In genomic region chr16:14892492-14892891, GRCm38 (mm10) we compare ENCODE assay signal across 21 mouse cellular contexts. TPM values are rescaled to one million over a fixed set of nuclear protein-coding genes. Genes with fewer than 3 reads are reported as not detected.
A peak's percentile ranks its signal among the peaks of the same experiment; 100 is the strongest.
DNase-seq lines count a peak whose midpoint lies in the region; ATAC-seq and TF ChIP-seq lines count a peak whose summit lies in the region.
"Had no signal": no experiment of that assay in that cellular context is flagged by ENCODE, and none has a peak within 500 bp of the region (broad histone marks: within the 10 kb centered on the region; RNA-seq: fewer than 3 reads in every experiment).

No protein-coding gene starts in this region.

- 39% methylated on average over 3 of the region's 3 CpGs for WGBS in lung, embryonic 14.5 days
- 49% methylated on average over 3 of the region's 3 CpGs for WGBS in lung, postnatal 0 days
- 44% methylated on average over 3 of the region's 3 CpGs for WGBS in lung, embryonic 15.5 days
- WGBS in lung, embryonic 16.5 days, result 36% methylated on average over 3 of the region's 3 CpGs

- H3K36me3 ChIP-seq in lung, embryonic 14.5 days (ENCODE audit: insufficient read depth), result no peaks in the 10 kb centered on the region
- no peaks in the 10 kb centered on the region for H3K36me3 ChIP-seq in lung, postnatal 0 days (ENCODE audit: insufficient read depth, low read length)
- no peaks in the 10 kb centered on the region for H3K36me3 ChIP-seq in lung, embryonic 15.5 days
- no peaks in the 10 kb centered on the region for H3K36me3 ChIP-seq in lung, embryonic 16.5 days (ENCODE audit: control insufficient read depth, insufficient read depth, low read length)
- H3K36me3 ChIP-seq: G1E had no signal

- no peak overlapping the region for H3K9ac ChIP-seq in lung, embryonic 14.5 days
- H3K9ac ChIP-seq in lung, postnatal 0 days (replicated peaks; ENCODE audit: low read depth), result no peak overlapping the region
- H3K9ac ChIP-seq in lung, embryonic 15.5 days, result no peak overlapping the region
- H3K9ac ChIP-seq in lung, embryonic 16.5 days (ENCODE audit: low read length), result no peak overlapping the region

- no peak for TF ChIP-seq CTCF in lung, embryonic 14.5 days (IDR thresholded peaks at IDR 0.05; ENCODE audit: low read depth)
- TF ChIP-seq CTCF in lung, postnatal 0 days (IDR thresholded peaks at IDR 0.05), result no peak

- TF ChIP-seq EP300 in lung, postnatal 0 days (IDR thresholded peaks at IDR 0.05), result no peak

- H3K27me3 ChIP-seq in lung, embryonic 14.5 days (ENCODE audit: insufficient read depth, low read length), result no peaks in the 10 kb centered on the region
- no peaks in the 10 kb centered on the region for H3K27me3 ChIP-seq in lung, postnatal 0 days (replicated peaks; ENCODE audit: insufficient read depth, low read length)
- no peaks in the 10 kb centered on the region for H3K27me3 ChIP-seq in lung, embryonic 15.5 days
- H3K27me3 ChIP-seq in lung, embryonic 16.5 days (ENCODE audit: control insufficient read depth, insufficient read depth, low read depth, low read length), result no peaks in the 10 kb centered on the region
- H3K27me3 ChIP-seq: Patski had no signal

- H3K4me3 ChIP-seq in lung, embryonic 14.5 days (ENCODE audit: low read depth, low read length), result no peak overlapping the region
- H3K4me3 ChIP-seq in lung, postnatal 0 days (ENCODE audit: low read depth, low read length), result no peak overlapping the region
- no peak overlapping the region for H3K4me3 ChIP-seq in lung, embryonic 15.5 days
- no peak overlapping the region for H3K4me3 ChIP-seq in lung, embryonic 16.5 days (ENCODE audit: low read length)

- H3K27ac ChIP-seq in lung, embryonic 14.5 days (ENCODE audit: low read depth), result no peak overlapping the region
- H3K27ac ChIP-seq in lung, postnatal 0 days (ENCODE audit: low read length), result no peak overlapping the region
- H3K27ac ChIP-seq in lung, embryonic 15.5 days, result peak overlapping the region; percentile 44; the same call in 1 of the 2 replicates
- H3K27ac ChIP-seq in lung, embryonic 16.5 days (ENCODE audit: low read length), result no peak overlapping the region; the same call in 1 of the 2 replicates

- H3K4me1 ChIP-seq in lung, embryonic 14.5 days (ENCODE audit: insufficient read depth), result peaks cover 7% of the 10 kb centered on the region
- no peaks in the 10 kb centered on the region; the same call in 1 of the 2 replicates for H3K4me1 ChIP-seq in lung, postnatal 0 days (ENCODE audit: insufficient read depth, low read depth, low read length)
- H3K4me1 ChIP-seq in lung, embryonic 15.5 days, result peaks cover 16% of the 10 kb centered on the region
- peaks cover 7% of the 10 kb centered on the region for H3K4me1 ChIP-seq in lung, embryonic 16.5 days (replicated peaks; ENCODE audit: control insufficient read depth, insufficient read depth, low read length)

- ATAC-seq in lung, embryonic 14.5 days (ENCODE audit: insufficient read depth), result peak; percentile 53
- no peak for ATAC-seq in lung, postnatal 0 days
- peak; percentile 52; the same call in 1 of the 2 replicates for ATAC-seq in lung, embryonic 15.5 days (ENCODE audit: borderline replicate concordance, extremely low read depth, low FRiP score, low TSS enrichment)
- ATAC-seq in lung, embryonic 16.5 days (ENCODE audit: low read depth), result peak; percentile 32
- ATAC-seq: activated CD4-positive, CD25-positive, alpha-beta regulatory T cell, adult 4 months; CD4-positive, CD25-positive, alpha-beta regulatory T cell, adult 4 months; Patski had no signal

- no peak overlapping the region for H3K4me2 ChIP-seq in lung, embryonic 14.5 days
- H3K4me2 ChIP-seq in lung, postnatal 0 days (replicated peaks; ENCODE audit: low read depth, low read length), result no peak overlapping the region
- H3K4me2 ChIP-seq in lung, embryonic 15.5 days, result no peak overlapping the region
- no peak overlapping the region for H3K4me2 ChIP-seq in lung, embryonic 16.5 days (ENCODE audit: low read depth, low read length)

- DNase-seq in lung, embryonic 14.5 days, result peak; percentile 73
- no peak for DNase-seq in lung, postnatal 0 days (ENCODE audit: low spot score)
- no peak for DNase-seq in lung, postnatal 36 days
- DNase-seq in lung, postnatal 14 days, result no peak
- DNase-seq: adrenal gland, adult 2 months; adrenal gland, adult 8-10 months; adrenal gland, postnatal 10 days; adrenal gland, postnatal 14 days; adrenal gland, postnatal 25 days; adrenal gland, postnatal 36 days; B cell, adult 2 months; cerebellum, adult 11 months; cerebellum, adult 11-12 months; cerebellum, adult 18-20 months had no signal

- no peaks in the 10 kb centered on the region for H3K9me3 ChIP-seq in lung, embryonic 14.5 days (ENCODE audit: low read depth, low read length)
- no peaks in the 10 kb centered on the region for H3K9me3 ChIP-seq in lung, postnatal 0 days (ENCODE audit: low read length)
- H3K9me3 ChIP-seq in lung, embryonic 15.5 days, result no peaks in the 10 kb centered on the region
- no peaks in the 10 kb centered on the region for H3K9me3 ChIP-seq in lung, embryonic 16.5 days (ENCODE audit: control insufficient read depth, low read length)
- H3K9me3 ChIP-seq: G1E had no signal

RNA-seq across cellular contexts. Expression of gene Efcab1, which starts 13.9 kb away (rescaled TPM):
- 8.6 and 11.1 TPM in 2 replicates for polyA plus RNA-seq in lung, embryonic 14.5 days (2014; fragmentation: Nextera tagmentation; extraction: Ambion mirVana)
- polyA plus RNA-seq in lung, postnatal 0 days (2015; fragmentation: Nextera tagmentation; extraction: Ambion mirVana), result 11.4 and 14.6 TPM in 2 replicates
- polyA plus RNA-seq in lung, embryonic 15.5 days (2015; fragmentation: Nextera tagmentation; extraction: Ambion mirVana), result 10.7 and 12.6 TPM in 2 replicates
- 13.0 TPM in 2 replicates for polyA plus RNA-seq in lung, embryonic 16.5 days (2015; fragmentation: Nextera tagmentation; extraction: Ambion mirVana)
- polyA plus RNA-seq: activated CD4-positive, CD25-positive, alpha-beta regulatory T cell, adult 4 months; C2C12; CD4-positive, CD25-positive, alpha-beta regulatory T cell, adult 4 months; G1E had no signal
